Mouse (Mus musculus) forebrain, embryonic 13.5 days (tissue): ENCODE data around the gene Myh7. TPM values are rescaled to one million over a fixed set of nuclear protein-coding genes. Genes with fewer than 3 reads are reported as not detected.
"Not testable (repeated sequence)": the region's sequence is repeated elsewhere in the genome, so short reads cannot be mapped to it uniquely, and the experiment has no call there.

Source experiments
- ATAC-seq: fragments of 200-750 bp; cut with Nextera tagmentation; 2 replicates; pipeline ENCODE4 v1.8.0; 2017
- H3K27ac ChIP-seq: fragments of 300-500 bp; sonication (generic); 2 replicates; pipeline ENCODE4 v1.5.1; 2015; ENCODE audit warnings: inconsistent platforms, mild to moderate bottlenecking, moderate library complexity
- H3K27me3 ChIP-seq: fragments of 300-500 bp; sonication (generic); 2 replicates; pipeline ENCODE4 v1.6.1; 2015; ENCODE audit warnings: mild to moderate bottlenecking, inconsistent platforms
- H3K36me3 ChIP-seq: fragments of 300-500 bp; sonication (generic); 2 replicates; pipeline ENCODE4 v1.6.1; 2015; ENCODE audit warnings: mild to moderate bottlenecking, inconsistent platforms; ENCODE audit not compliant: poor library complexity, severe bottlenecking
- H3K4me1 ChIP-seq: fragments of 300-500 bp; sonication (generic); 2 replicates; pipeline ENCODE4 v1.6.1; 2015; ENCODE audit warnings: inconsistent platforms
- H3K4me2 ChIP-seq: fragments of 300-500 bp; sonication (generic); 2 replicates; pipeline ENCODE4 v1.6.1; 2015; ENCODE audit warnings: inconsistent platforms, mild to moderate bottlenecking, moderate library complexity
- H3K4me3 ChIP-seq: fragments of 300-500 bp; sonication (generic); 2 replicates; pipeline ENCODE4 v1.5.1; 2015; ENCODE audit warnings: mild to moderate bottlenecking, inconsistent platforms
- H3K9ac ChIP-seq: fragments of 300-500 bp; sonication (generic); 2 replicates; pipeline ENCODE4 v1.6.1; 2015; ENCODE audit warnings: mild to moderate bottlenecking, inconsistent platforms
- H3K9me3 ChIP-seq: fragments of 300-500 bp; sonication (generic); replicated peaks from 2 replicates; pipeline ENCODE4 v1.6.1; 2016; ENCODE audit warnings: inconsistent platforms
- WGBS: fragments of 180-500 bp; shearing (Covaris S2); methylation state at CpG from one replicate; pipeline ENCODE4 v1.1.7; 2015; 5-methylcytosine and 5-hydroxymethylcytosine counted together
- polyA plus RNA-seq: library from polyadenylated mRNA; unstranded; fragments of >200 nt; fragmentation: Nextera tagmentation; extraction: Ambion mirVana; gene quantifications from 2 replicates; pipeline ENCODE4 v1.2.1, GENCODE M21; 2015

The Myh7 gene
- polyA plus RNA-seq, 1 experiment from 2014 or later, result 2.5 TPM

GRCm38 (mm10) chr14:54963727-54964126 is 30.7 kb downstream of the Myh7 start:
- ATAC-seq, result no peak
- 88% methylated on average over 11 of the region's 11 CpGs for WGBS
- Histone ChIP-seq H3K4me2 (no peak overlapping the region), H3K4me3 (no peak overlapping the region), H3K36me3 (no peaks in the 10 kb centered on the region), H3K27ac (no peak overlapping the region), H3K9me3 (no peaks in the 10 kb centered on the region), H3K27me3 (no peaks in the 10 kb centered on the region), H3K9ac (no peak overlapping the region), H3K4me1 (no peaks in the 10 kb centered on the region)

- no peak for ATAC-seq
- Histone ChIP-seq H3K4me2 (no peak overlapping the region), H3K4me3 (no peak overlapping the region), H3K36me3 (no peaks in the 10 kb centered on the region), H3K4me1 (no peaks in the 10 kb centered on the region), H3K9me3 (no peaks in the 10 kb centered on the region), H3K27me3 (no peaks in the 10 kb centered on the region), H3K27ac (no peak overlapping the region), H3K9ac (no peak overlapping the region)
- WGBS, result 88% methylated on average over 7 of the region's 7 CpGs
Observed at GRCm38 (mm10) chr14:54962714-54963113, 31.7 kb downstream of the Myh7 start.

GRCm38 (mm10) chr14:54961487-54961886 is 32.9 kb downstream of the Myh7 start:
- ATAC-seq, result no peak
- H3K27ac ChIP-seq, result no peak overlapping the region
- H3K27me3 ChIP-seq, result no peaks in the 10 kb centered on the region
- whole genome bisulfite sequencing, result 85% methylated on average over 5 of the region's 5 CpGs
- no peak overlapping the region for H3K9ac ChIP-seq
- H3K4me2 ChIP-seq, result no peak overlapping the region
- H3K9me3 ChIP-seq, result no peaks in the 10 kb centered on the region
- no peaks in the 10 kb centered on the region for H3K4me1 ChIP-seq
- H3K36me3 ChIP-seq, result no peaks in the 10 kb centered on the region
- H3K4me3 ChIP-seq, result no peak overlapping the region

- ATAC-seq, result no peak
- no peak overlapping the region for H3K9ac ChIP-seq
- H3K27ac ChIP-seq, result no peak overlapping the region
- H3K4me2 ChIP-seq, result no peak overlapping the region
- H3K4me1 ChIP-seq, result no peaks in the 10 kb centered on the region
- H3K9me3 ChIP-seq, result no peaks in the 10 kb centered on the region
- no peaks in the 10 kb centered on the region for H3K27me3 ChIP-seq
- WGBS, result 73% methylated on average over 10 of the region's 10 CpGs
- H3K4me3 ChIP-seq, result no peak overlapping the region
- no peaks in the 10 kb centered on the region for H3K36me3 ChIP-seq
Observed at GRCm38 (mm10) chr14:54960769-54961168, 33.7 kb downstream of the Myh7 start.

- 94% methylated on average over 12 of the region's 12 CpGs for WGBS
- H3K4me1 ChIP-seq, ATAC-seq, H3K9me3 ChIP-seq, H3K9ac ChIP-seq, H3K27me3 ChIP-seq, H3K4me3 ChIP-seq, H3K27ac ChIP-seq, H3K4me2 ChIP-seq, H3K36me3 ChIP-seq: not testable (repeated sequence)
Observed at GRCm38 (mm10) chr14:54959853-54960613, 34.4 kb downstream of the Myh7 start.

GRCm38 (mm10) chr14:54959197-54959596 is 35.2 kb downstream of the Myh7 start:
- H3K27ac ChIP-seq, result no peak overlapping the region
- H3K9me3 ChIP-seq, result no peaks in the 10 kb centered on the region
- no peak overlapping the region for H3K9ac ChIP-seq
- no peaks in the 10 kb centered on the region for H3K36me3 ChIP-seq
- ATAC-seq, result no peak
- no peak overlapping the region for H3K4me2 ChIP-seq
- H3K4me3 ChIP-seq, result no peak overlapping the region
- WGBS, result 87% methylated on average over 3 of the region's 3 CpGs
- H3K27me3 ChIP-seq, result no peaks in the 10 kb centered on the region
- H3K4me1 ChIP-seq, result no peaks in the 10 kb centered on the region

- H3K9ac ChIP-seq, result no peak overlapping the region
- H3K4me1 ChIP-seq, result no peaks in the 10 kb centered on the region
- no peak overlapping the region for H3K4me2 ChIP-seq
- H3K27me3 ChIP-seq, result no peaks in the 10 kb centered on the region
- no peak for ATAC-seq
- no peaks in the 10 kb centered on the region for H3K9me3 ChIP-seq
- WGBS, result 80% methylated on average over 4 of the region's 4 CpGs
- no peak overlapping the region for H3K27ac ChIP-seq
- H3K36me3 ChIP-seq, result no peaks in the 10 kb centered on the region
- H3K4me3 ChIP-seq, result no peak overlapping the region
Observed at GRCm38 (mm10) chr14:54958503-54958902, 35.9 kb downstream of the Myh7 start.

GRCm38 (mm10) chr14:54956533-54956932 is 37.9 kb downstream of the Myh7 start:
- no peak overlapping the region for H3K4me2 ChIP-seq
- WGBS, result 91% methylated on average over 9 of the region's 9 CpGs

GRCm38 (mm10) chr14:54955481-54955880 is 38.9 kb downstream of the Myh7 start:
- WGBS, result 90% methylated on average over 3 of the region's 3 CpGs
- H3K27me3 ChIP-seq, result no peaks in the 10 kb centered on the region
- H3K4me2 ChIP-seq, result no peak overlapping the region
- H3K36me3 ChIP-seq, result no peaks in the 10 kb centered on the region
- H3K27ac ChIP-seq, result no peak overlapping the region
- H3K4me3 ChIP-seq, result no peak overlapping the region
- no peak overlapping the region for H3K9ac ChIP-seq
- no peak for ATAC-seq
- no peaks in the 10 kb centered on the region for H3K4me1 ChIP-seq
- H3K9me3 ChIP-seq, result no peaks in the 10 kb centered on the region

More at GRCm38 (mm10) chr14:54956533-54956932, 37.9 kb downstream of the Myh7 start:
- H3K4me3 ChIP-seq, result no peak overlapping the region
- no peaks in the 10 kb centered on the region for H3K27me3 ChIP-seq
- ATAC-seq, result no peak
- no peaks in the 10 kb centered on the region for H3K36me3 ChIP-seq
- H3K4me1 ChIP-seq, result no peaks in the 10 kb centered on the region
- no peak overlapping the region for H3K27ac ChIP-seq
- no peak overlapping the region for H3K9ac ChIP-seq
- no peaks in the 10 kb centered on the region for H3K9me3 ChIP-seq

- no peaks in the 10 kb centered on the region for H3K9me3 ChIP-seq
- WGBS, result 82% methylated on average over 3 of the region's 3 CpGs
- no peaks in the 10 kb centered on the region for H3K4me1 ChIP-seq
- no peaks in the 10 kb centered on the region for H3K36me3 ChIP-seq
- no peaks in the 10 kb centered on the region for H3K27me3 ChIP-seq
- H3K27ac ChIP-seq, result no peak overlapping the region
- no peak overlapping the region for H3K4me2 ChIP-seq
- ATAC-seq, result no peak
- no peak overlapping the region for H3K9ac ChIP-seq
- H3K4me3 ChIP-seq, result no peak overlapping the region
Observed at GRCm38 (mm10) chr14:54954474-54954873, 40.0 kb downstream of the Myh7 start.

GRCm38 (mm10) chr14:54953664-54954206 is 40.7 kb downstream of the Myh7 start:
- H3K27ac ChIP-seq, result no peak overlapping the region
- ATAC-seq, result no peak
- H3K36me3 ChIP-seq, result no peaks in the 10 kb centered on the region
- no peaks in the 10 kb centered on the region for H3K27me3 ChIP-seq
- H3K9me3 ChIP-seq, result no peaks in the 10 kb centered on the region
- 92% methylated on average over 8 of the region's 8 CpGs for WGBS
- no peaks in the 10 kb centered on the region for H3K4me1 ChIP-seq
- no peak overlapping the region for H3K4me3 ChIP-seq
- H3K4me2 ChIP-seq, result no peak overlapping the region
- no peak overlapping the region for H3K9ac ChIP-seq

- H3K36me3 ChIP-seq, result no peaks in the 10 kb centered on the region
- no peaks in the 10 kb centered on the region for H3K9me3 ChIP-seq
- 88% methylated on average over 6 of the region's 6 CpGs for WGBS
- H3K4me3 ChIP-seq, result no peak overlapping the region
- no peaks in the 10 kb centered on the region for H3K27me3 ChIP-seq
- H3K27ac ChIP-seq, result no peak overlapping the region
- no peak overlapping the region for H3K4me2 ChIP-seq
- no peak for ATAC-seq
- H3K9ac ChIP-seq, result no peak overlapping the region
- no peaks in the 10 kb centered on the region for H3K4me1 ChIP-seq
Observed at GRCm38 (mm10) chr14:54951587-54951986, 42.8 kb downstream of the Myh7 start.

GRCm38 (mm10) chr14:54950493-54950892 is 43.9 kb downstream of the Myh7 start:
- H3K9me3 ChIP-seq, result no peaks in the 10 kb centered on the region
- no peaks in the 10 kb centered on the region for H3K36me3 ChIP-seq
- no peaks in the 10 kb centered on the region for H3K4me1 ChIP-seq
- ATAC-seq, result no peak
- H3K4me2 ChIP-seq, result no peak overlapping the region
- 65% methylated on average over 12 of the region's 12 CpGs for WGBS
- H3K27ac ChIP-seq, result no peak overlapping the region
- no peak overlapping the region for H3K4me3 ChIP-seq
- H3K27me3 ChIP-seq, result no peaks in the 10 kb centered on the region
- no peak overlapping the region for H3K9ac ChIP-seq
